Mouse (Mus musculus) kidney, adult 10 weeks (tissue): ENCODE results near the gene Pmis2. TPM values are rescaled to one million over a fixed set of nuclear protein-coding genes. Genes with fewer than 3 reads are reported as not detected.

ENCODE experiments used
- polyA plus RNA-seq: library from polyadenylated mRNA; stranded (reverse); fragments of 350-450 nt; fragmentation: Illumina TruSeq; extraction: RNeasy Lipid Tissue Mini Kit (QIAGEN cat#74804); gene quantifications from one replicate; pipeline ENCODE4 v1.2.3, GENCODE M21; 2014; ENCODE audit warnings: low read depth, low replicate concordance

The Pmis2 gene
- polyA plus RNA-seq, result not detected

DNA sequence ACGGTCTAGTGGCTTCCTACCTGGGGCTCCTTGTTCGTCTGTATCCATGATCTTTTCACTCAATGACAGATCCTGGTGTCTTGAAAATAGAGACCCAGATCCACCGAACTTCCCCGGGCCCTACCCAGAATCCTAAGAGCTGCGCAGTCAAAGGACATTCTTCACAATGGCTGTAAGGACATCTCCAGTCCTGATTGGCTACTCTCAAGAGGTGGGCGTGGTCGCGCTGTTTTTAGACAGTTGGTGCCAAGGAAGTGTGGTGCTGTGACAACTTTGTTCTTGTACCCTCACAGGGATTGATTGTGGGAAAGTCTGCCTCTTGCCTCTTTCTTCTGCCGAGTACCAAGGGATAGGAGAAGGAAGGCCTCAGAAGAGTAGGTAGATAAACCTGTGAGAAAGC lies at the start of gene Pmis2:
TSS of gene Pmis2 (minus strand) at position 126 of the 400 bp plus-strand sequence.

DNA sequence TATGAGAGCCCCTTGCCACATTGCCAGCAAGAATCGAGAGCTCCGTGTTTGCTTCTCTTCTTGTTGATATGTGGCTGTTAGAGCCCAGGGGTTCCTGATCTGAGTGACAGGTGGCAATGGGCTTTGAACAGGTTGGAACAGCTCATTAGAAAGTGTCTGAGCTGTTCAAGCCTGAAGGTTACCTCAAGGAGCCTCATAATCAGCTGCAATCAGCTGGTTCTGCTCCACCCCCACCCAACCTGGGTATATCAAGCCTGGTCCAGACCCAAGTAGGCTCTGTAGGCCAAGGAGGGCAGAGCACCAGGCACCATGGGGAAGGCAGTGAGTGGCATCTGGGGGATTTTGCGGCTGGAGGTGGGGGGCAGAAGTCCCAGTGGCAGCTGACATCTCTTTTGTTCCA lies 40.5 kb upstream of the Pmis2 start, which contains the start of gene Atp4a:
TSS of gene Atp4a (plus strand) at position 268 of the 400 bp plus-strand sequence.

DNA sequence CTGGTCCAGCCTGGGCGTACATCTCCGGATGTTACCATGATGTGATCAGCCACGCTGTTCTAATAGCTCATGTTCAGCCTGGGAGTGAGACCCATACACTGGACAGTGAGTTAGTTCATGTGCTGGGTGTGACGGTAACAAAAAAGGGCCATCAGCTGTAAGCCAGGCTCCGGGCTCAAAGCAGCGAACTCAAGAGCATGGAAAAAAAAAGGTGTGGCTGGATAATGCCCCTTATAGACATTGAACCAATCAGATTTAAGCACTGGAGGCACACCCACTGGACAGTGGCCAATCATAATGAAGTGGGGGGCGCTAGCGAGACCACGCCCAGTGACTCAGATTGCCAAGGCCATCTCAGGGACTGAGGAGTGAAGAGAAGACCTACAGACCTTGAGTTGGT lies 27.2 kb upstream of the Pmis2 start, which contains the start of gene 2200002J24Rik:
TSS of gene 2200002J24Rik (plus strand) at position 338 of the 400 bp plus-strand sequence.

DNA sequence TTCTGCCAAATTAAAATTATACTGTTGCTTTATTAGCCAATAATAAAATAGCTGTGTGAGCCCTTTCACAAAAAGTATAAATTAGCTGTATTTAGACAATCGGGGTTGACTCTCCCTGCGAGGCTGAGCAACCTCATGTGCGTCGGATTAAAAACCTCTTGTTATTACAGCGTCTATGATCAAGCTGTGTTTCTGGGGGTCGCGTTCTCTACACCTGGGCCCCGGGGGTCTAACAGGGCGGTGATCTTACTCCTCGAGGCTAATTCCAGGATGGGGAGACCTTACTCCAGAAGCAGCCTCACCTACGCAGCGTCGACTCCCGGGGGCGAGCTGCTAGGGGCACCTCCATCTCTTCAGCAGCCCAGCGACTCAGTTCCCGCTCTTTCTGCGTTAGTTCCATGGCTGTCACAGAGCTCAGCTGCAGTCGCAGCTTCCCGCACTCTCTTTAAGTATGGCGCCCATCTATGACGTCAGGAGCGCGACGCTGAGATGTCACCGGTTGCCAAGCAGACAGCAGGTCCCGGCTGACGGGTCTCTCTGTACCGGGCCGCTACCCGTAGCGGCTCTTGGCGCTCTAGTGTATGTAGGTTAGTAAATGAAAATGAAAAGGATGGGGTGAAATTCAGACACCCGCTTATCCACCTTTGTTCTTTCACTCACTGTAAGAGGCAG lies 6.7 kb downstream of the Pmis2 start, which contains the start of gene Haus5:
TSS of gene Haus5 (minus strand) at position 466 of the 672 bp plus-strand sequence.

DNA sequence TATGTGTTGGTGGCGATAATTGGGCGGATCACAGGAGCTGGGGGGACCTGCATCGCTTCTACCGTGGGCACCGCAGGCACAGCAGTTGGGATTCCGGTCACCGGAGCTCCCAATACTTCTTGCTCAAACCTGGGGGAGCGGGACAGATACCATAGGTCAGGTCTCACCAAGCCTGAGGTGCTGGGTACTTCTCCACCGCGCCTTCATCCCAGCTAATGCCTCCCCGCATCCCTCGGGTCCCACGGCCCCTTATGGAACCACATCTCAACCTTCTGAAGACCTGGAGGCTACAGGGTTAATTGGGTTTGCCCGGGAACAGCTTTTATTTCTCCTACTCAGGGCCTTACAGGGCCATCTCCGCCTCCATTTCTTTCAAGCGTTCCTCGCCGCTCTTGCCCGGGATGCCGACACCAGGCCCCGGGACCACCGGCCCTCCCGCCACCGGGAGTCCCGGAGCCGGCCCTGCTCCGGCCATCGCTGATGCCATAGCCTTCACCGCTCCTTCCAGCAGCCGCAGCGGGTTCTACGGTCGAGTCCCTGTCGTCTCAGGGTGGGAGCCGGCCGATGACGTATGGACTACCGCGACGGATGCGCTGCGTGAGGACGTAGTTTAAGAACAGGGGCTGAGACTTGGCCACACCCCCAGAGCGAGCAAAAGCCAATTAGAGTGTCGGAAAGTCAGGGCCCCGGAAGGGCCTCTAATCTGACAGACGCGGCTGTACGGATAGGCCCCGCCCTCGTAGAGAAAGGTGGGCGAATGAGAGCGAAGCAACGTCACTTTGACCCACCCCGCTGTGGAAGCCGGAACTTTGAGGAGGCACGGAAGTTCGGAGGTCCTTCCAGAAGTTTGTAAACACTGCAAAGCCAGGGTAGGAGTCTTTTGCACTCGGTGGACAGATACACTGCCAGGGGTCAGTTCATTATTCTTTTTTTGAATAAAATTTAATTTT lies 21.5 kb downstream of the Pmis2 start, which contains the start of gene Rbm42:
TSS of gene Rbm42 (minus strand) at position 727 of the 950 bp plus-strand sequence.

DNA sequence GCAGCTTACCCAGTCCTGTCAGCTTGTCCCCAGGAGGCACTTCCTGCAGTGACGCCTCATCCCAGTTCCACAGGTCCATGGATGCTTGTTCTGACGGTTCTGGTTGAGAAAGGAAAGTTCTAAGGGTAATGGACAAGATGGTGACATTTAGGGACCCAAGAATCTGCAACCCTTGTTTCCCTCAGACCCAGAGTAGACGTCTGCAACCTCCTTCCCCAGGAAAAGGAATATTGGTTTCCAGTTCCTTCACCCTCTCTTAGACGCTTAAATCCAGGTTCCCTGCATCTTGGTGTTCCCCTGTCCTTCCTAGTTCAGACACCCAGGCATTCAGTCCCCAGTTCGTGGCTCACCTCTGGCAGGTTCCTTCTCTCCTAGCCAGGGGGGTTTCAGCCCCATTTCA lies 35.7 kb downstream of the Pmis2 start, which contains the start of gene Etv2:
TSS of gene Etv2 (minus strand) at position 101 of the 400 bp plus-strand sequence.

DNA sequence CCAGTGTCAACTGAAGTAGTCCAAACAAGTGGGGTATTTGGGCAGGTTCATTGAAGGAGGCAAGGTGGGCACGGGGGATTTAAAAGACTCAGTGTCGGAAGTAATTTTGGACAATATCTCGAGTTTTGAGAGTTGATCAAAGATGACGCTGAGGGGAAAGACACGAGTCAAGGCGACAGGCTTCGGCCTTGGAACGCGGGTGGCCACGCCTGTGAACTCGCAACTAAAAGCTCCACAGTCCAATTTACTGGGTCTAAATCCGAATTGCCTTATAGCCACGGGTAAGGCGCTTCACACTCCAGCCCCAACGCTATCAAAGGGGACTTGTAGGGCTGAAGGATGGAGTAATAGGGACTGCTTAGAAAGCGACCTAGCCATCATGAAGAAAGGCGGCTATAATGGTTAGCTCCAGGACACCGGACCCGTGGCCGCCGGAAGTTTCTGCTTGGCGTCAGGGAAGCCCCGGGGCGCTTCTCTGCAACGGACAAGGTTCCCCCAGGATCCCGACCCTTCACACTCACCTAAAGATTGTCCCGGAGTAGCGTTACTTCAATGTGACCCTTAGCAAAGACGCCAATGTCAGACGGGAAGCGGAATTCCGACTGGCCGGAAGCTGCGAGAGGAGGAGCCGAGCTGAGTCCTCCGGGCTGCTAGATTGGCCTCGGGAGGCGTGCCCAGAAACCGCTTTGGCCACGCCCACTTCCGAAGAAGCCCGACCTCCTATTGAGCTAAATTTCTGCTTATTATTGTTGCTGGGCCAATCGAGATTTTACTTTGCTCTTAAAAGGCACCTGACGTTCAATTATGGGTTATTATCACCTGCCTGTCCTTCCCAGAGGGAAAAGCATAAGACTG lies 45.6 kb downstream of the Pmis2 start, which contains the start of gene Cox6b1:
TSS of gene Cox6b1 (minus strand) at position 622 of the 855 bp plus-strand sequence.

Other genes with a start within 250 kb of the Pmis2 start
- not detected for gene Nfkbid, start 249.9 kb downstream of the Pmis2 start, polyA plus RNA-seq
- 1.6 TPM for gene Aplp1, start 226.1 kb downstream of the Pmis2 start, polyA plus RNA-seq
- not detected for gene Kirrel2, start 213.9 kb downstream of the Pmis2 start, polyA plus RNA-seq
- 3.5 TPM for gene Nphs1, start 213.3 kb downstream of the Pmis2 start, polyA plus RNA-seq
- gene Prodh2, start 178.0 kb downstream of the Pmis2 start, polyA plus RNA-seq, result 2.5 TPM
- gene Arhgap33, start 136.5 kb downstream of the Pmis2 start, polyA plus RNA-seq, result 0.12 TPM
- gene Hspb6, start 119.4 kb downstream of the Pmis2 start, polyA plus RNA-seq, result 6.5 TPM
- gene Proser3, start 119.3 kb downstream of the Pmis2 start, polyA plus RNA-seq, result 0.81 TPM
- gene Lin37, start 111.8 kb downstream of the Pmis2 start, polyA plus RNA-seq, result not detected
- gene U2af1l4, start 108.3 kb downstream of the Pmis2 start, polyA plus RNA-seq, result 15.9 TPM
- 2.1 TPM for gene Gm49396, start 108.3 kb downstream of the Pmis2 start, polyA plus RNA-seq
- gene Psenen, start 108.0 kb downstream of the Pmis2 start, polyA plus RNA-seq, result 24.8 TPM
- not detected for gene Igflr1, start 106.2 kb downstream of the Pmis2 start, polyA plus RNA-seq
- gene Kmt2b, start 82.9 kb downstream of the Pmis2 start, polyA plus RNA-seq, result 2.1 TPM
- not detected for gene Zbtb32, start 72.7 kb downstream of the Pmis2 start, polyA plus RNA-seq
- not detected for gene Upk1a, start 58.8 kb downstream of the Pmis2 start, polyA plus RNA-seq
- 1,773 TPM for gene Cox6b1, start 45.5 kb downstream of the Pmis2 start, polyA plus RNA-seq
- not detected for gene Etv2, start 35.8 kb downstream of the Pmis2 start, polyA plus RNA-seq
- 0.40 TPM for gene Rbm42, start 21.3 kb downstream of the Pmis2 start, polyA plus RNA-seq
- 1.5 TPM for gene Haus5, start 6.6 kb downstream of the Pmis2 start, polyA plus RNA-seq
- gene 2200002J24Rik, start 27.3 kb upstream of the Pmis2 start, polyA plus RNA-seq, result not detected
- gene Atp4a, start 40.6 kb upstream of the Pmis2 start, polyA plus RNA-seq, result 6.0 TPM
- 25.1 TPM for gene Tmem147, start 57.9 kb upstream of the Pmis2 start, polyA plus RNA-seq
- gene Gapdhs, start 72.1 kb upstream of the Pmis2 start, polyA plus RNA-seq, result not detected
- 0.24 TPM for gene Sbsn, start 79.9 kb upstream of the Pmis2 start, polyA plus RNA-seq
- not detected for gene Dmkn, start 92.2 kb upstream of the Pmis2 start, polyA plus RNA-seq
- not detected for gene Krtdap, start 116.3 kb upstream of the Pmis2 start, polyA plus RNA-seq
- gene Ffar2, start 152.2 kb upstream of the Pmis2 start, polyA plus RNA-seq, result not detected
- gene Ffar3, start 184.6 kb upstream of the Pmis2 start, polyA plus RNA-seq, result not detected
- gene Ffar1, start 190.0 kb upstream of the Pmis2 start, polyA plus RNA-seq, result not detected
- gene Cd22, start 208.7 kb upstream of the Pmis2 start, polyA plus RNA-seq, result not detected
- not detected for gene Mag, start 243.3 kb upstream of the Pmis2 start, polyA plus RNA-seq